Mouse (Mus musculus) thymus, postnatal 25 days (tissue): ENCODE data around the gene Ddx60.

ENCODE experiments used
- DNase-seq: peaks from one replicate; pipeline ENCODE4 v3.0.0; 2022

The Ddx60 gene

DNA sequence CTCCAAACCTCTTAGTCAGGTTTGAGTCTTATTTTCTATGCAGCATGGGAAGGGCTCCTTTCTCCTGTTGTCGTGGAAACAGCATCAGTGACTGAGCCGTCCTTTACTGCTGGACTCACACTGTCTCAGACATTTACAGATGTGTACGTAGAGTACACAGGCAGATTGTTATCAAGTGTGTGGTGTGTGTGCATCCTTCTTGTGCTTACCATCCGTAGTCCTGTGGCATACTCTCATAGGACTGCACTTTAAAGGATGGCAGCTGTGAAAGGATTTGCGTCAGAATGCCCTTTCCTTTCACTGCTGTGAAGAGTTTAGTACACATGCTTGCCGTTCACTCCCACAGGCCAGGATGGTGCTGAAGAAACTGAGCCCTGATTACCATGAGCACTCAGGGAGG, 61.6 kb downstream of the Ddx60 start:
- no peak for DNase-seq

GRCm38 (mm10) chr8:61992796-61993195, 64.9 kb downstream of the Ddx60 start:
- no peak for DNase-seq

DNA sequence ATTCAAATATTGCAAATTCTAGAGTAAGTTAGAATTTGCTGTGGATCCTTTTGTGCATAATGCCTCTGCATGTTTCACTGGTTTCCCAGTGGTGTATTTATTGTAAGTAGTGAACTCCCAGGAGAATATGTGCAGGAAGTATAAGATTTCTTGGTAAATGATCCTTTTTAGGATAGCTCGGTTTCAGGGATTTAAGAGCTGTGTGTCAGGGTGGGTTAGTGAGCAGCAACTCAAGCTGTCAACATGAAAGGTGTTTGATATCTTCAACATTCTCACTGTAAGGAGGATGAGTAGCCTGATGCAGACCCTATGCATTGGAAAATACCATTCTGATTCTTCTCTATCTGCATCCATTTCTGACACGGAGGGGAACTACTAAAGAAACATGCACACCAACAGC, 69.2 kb downstream of the Ddx60 start:
- no peak for DNase-seq

DNA sequence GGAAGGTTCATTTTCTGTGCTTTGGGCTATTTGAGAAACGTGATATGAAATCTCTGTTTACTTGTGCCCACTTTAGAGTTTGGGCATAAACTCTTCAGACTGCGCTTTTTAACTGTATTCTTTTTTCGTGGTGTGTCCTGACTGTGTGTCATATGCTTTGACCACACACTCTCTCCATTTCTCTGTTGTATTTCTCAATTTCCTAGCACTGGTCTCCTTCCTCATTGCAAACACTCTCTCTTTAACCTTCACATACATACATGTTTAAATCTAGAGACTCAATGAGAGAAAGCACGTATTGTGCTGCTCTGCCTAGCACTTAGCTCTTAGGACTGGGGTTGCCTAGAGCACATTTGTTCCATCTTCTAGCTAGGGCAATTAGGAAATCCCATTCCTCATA, 86.3 kb downstream of the Ddx60 start:
- no peak for DNase-seq

DNA sequence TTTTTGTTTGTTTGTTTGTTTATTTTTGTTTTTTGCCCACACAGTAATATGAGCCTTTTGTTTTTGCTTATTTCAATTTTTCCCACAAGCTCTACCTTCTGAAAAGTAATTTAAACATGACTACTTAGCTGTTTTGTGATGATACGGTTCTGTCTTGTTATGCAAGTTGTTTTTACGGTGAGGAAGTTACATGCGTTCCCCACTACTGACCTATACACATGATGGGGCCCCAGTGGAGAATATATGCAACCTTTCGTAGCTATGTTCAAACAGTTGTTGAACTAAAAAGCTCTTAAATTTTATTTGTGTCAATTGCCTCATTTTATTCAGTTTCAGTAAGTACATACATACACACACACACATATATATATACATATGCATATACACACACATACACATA, 86.7 kb downstream of the Ddx60 start:
- DNase-seq: no peak

- DNase-seq: no peak
Observed at GRCm38 (mm10) chr8:62034351-62034750, 106.5 kb downstream of the Ddx60 start.

- DNase-seq: no peak
Observed at GRCm38 (mm10) chr8:62046809-62047208, 118.9 kb downstream of the Ddx60 start.

- DNase-seq: no peak
Observed at GRCm38 (mm10) chr8:62060357-62060756, 132.5 kb downstream of the Ddx60 start.

DNA sequence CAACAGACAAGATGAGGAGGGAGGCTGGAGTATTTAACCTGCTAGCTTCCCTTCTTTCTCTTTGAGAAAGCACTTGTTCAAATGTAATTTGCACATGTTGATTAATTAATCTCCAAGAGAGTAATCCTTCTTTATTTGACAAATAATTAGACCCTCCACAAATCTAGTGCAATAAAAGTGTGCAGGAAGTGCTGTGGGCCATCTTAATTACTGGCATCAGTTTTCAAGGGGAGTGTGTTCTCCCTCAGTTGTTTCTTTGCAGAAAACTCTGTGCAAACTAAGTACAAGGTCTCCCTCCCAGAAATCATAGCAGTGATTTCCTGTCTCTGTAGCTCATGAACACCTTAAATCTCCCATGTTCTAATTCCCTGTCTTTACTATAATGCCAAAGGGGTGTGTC, 140.4 kb downstream of the Ddx60 start:
- no peak for DNase-seq

GRCm38 (mm10) chr8:62080195-62080802, 152.4 kb downstream of the Ddx60 start:
- no peak for DNase-seq

DNA sequence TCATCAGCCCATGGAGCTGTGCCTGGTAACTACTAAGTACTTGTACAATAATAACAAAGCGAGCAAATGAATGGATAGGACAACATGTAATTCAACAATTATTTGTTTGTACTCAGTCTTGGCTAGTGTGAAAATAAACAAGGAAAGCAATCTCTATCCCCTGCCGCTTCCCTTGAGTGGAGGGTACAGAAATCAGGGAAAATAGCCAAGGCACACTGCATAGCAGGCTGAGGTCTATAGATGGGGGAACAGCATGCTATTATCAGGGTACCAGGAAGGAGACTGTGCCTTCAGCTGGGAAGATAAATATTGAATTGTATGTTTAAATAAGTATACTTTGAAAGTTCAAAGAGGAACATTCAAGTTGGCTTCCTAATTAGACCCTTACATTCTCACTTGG, 153.9 kb downstream of the Ddx60 start:
- DNase-seq: no peak
